Mouse (Mus musculus): ENCODE results near the gene Svip.

DNA sequence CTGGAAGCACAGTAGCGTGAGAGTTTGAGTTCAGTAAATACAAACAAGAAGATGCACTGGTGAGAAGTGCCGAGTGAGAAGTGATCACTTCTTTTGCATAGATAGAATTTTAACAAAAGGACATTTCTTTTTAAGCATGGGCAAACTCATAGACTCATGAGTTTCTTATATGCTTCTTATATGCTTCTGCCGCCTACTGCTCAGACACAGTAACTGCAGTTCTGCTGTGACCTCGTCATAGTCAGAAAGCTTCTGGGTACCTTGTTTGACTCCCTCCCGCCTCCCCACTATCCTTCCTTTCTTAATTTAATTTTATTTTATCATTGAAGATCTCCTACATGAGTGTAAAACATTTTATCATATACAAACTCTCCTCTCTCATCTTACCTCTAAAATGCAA lies 26.5 kb downstream of the Svip start:
- peak; percentile 65 for TF ChIP-seq CTCF (IDR thresholded peaks at IDR 0.05; ENCODE audit: low read depth)
- no peak for TF ChIP-seq EP300 (IDR thresholded peaks at IDR 0.05; ENCODE audit: low read depth)

Measured in liver, postnatal 0 days (tissue).